Mouse (Mus musculus): ENCODE measurements around the gene Lrrc49. TPM values are rescaled to one million over a fixed set of nuclear protein-coding genes. Genes with fewer than 3 reads are reported as not detected.

Gene Lrrc49
- 21.1 and 21.9 TPM in 2 replicates for polyA plus RNA-seq (2014; fragmentation: Nextera tagmentation; extraction: Ambion mirVana)

GRCm38 (mm10) chr9:60687891-60688324, at the start of gene Lrrc49:
Lrrc49 (minus strand) TSS chr9:60688158.
- Histone ChIP-seq H3K9ac (peak within 1 kb of the TSS; percentile 10), H3K4me2 (peak within 1 kb of the TSS; percentile 72), H3K36me3 (ENCODE audit: insufficient read depth) (peaks cover 2% of the 10 kb centered on the region; the same call in 1 of the 2 replicates), H3K27me3 (ENCODE audit: insufficient read depth, low read length) (no peaks in the 10 kb centered on the region), H3K4me1 (ENCODE audit: insufficient read depth) (no peaks in the 10 kb centered on the region; the same call in 1 of the 2 replicates), H3K4me3 (ENCODE audit: low read depth, low read length) (peak within 1 kb of the TSS; percentile 58), H3K27ac (ENCODE audit: low read depth) (peak within 1 kb of the TSS; percentile 78), H3K9me3 (ENCODE audit: low read depth, low read length) (no peaks in the 10 kb centered on the region)
- ATAC-seq (ENCODE audit: insufficient read depth) (peak; percentile 96), DNase-seq (peak; percentile 97)
- under 1% methylated on average over 21 of the region's 21 CpGs for WGBS
- TF ChIP-seq CTCF (IDR thresholded peaks at IDR 0.05; ENCODE audit: low read depth), result no peak

- no peak for TF ChIP-seq CTCF (IDR thresholded peaks at IDR 0.05; ENCODE audit: low read depth)
- Histone ChIP-seq H3K4me1 (ENCODE audit: insufficient read depth) (no peaks in the 10 kb centered on the region), H3K36me3 (ENCODE audit: insufficient read depth) (no peaks in the 10 kb centered on the region), H3K4me2 (no peak overlapping the region), H3K9me3 (ENCODE audit: low read depth, low read length) (no peaks in the 10 kb centered on the region), H3K9ac (no peak overlapping the region), H3K4me3 (ENCODE audit: low read depth, low read length) (no peak overlapping the region), H3K27me3 (ENCODE audit: insufficient read depth, low read length) (no peaks in the 10 kb centered on the region), H3K27ac (ENCODE audit: low read depth) (no peak overlapping the region)
- 74% methylated on average over 2 of the region's 2 CpGs for WGBS
- DNase-seq, result no peak
- no peak for ATAC-seq (ENCODE audit: insufficient read depth)
These were observed 46.4 kb upstream of the Lrrc49 start for GRCm38 (mm10) chr9:60734321-60734720.

- Histone ChIP-seq H3K9ac (no peak overlapping the region), H3K4me3 (ENCODE audit: low read depth, low read length) (no peak overlapping the region), H3K36me3 (ENCODE audit: insufficient read depth) (no peaks in the 10 kb centered on the region), H3K9me3 (ENCODE audit: low read depth, low read length) (no peaks in the 10 kb centered on the region), H3K4me1 (ENCODE audit: insufficient read depth) (no peaks in the 10 kb centered on the region), H3K27me3 (ENCODE audit: insufficient read depth, low read length) (no peaks in the 10 kb centered on the region), H3K27ac (ENCODE audit: low read depth) (no peak overlapping the region), H3K4me2 (no peak overlapping the region)
- WGBS, result 86% methylated on average over 7 of the region's 7 CpGs
- DNase-seq, result no peak
- TF ChIP-seq CTCF (IDR thresholded peaks at IDR 0.05; ENCODE audit: low read depth), result no peak
- no peak for ATAC-seq (ENCODE audit: insufficient read depth)
These were observed 37.0 kb upstream of the Lrrc49 start for GRCm38 (mm10) chr9:60724968-60725367.

- H3K9me3 ChIP-seq (ENCODE audit: low read depth, low read length), result no peaks in the 10 kb centered on the region
- DNase-seq (no peak), ATAC-seq (ENCODE audit: insufficient read depth) (no peak)
- no peak overlapping the region for H3K9ac ChIP-seq
- H3K4me1 ChIP-seq (ENCODE audit: insufficient read depth), result no peaks in the 10 kb centered on the region
- H3K4me3 ChIP-seq (ENCODE audit: low read depth, low read length), result no peak overlapping the region
- H3K27me3 ChIP-seq (ENCODE audit: insufficient read depth, low read length), result no peaks in the 10 kb centered on the region
- no peaks in the 10 kb centered on the region for H3K36me3 ChIP-seq (ENCODE audit: insufficient read depth)
- H3K4me2 ChIP-seq, result no peak overlapping the region
- TF ChIP-seq CTCF (IDR thresholded peaks at IDR 0.05; ENCODE audit: low read depth), result no peak
- WGBS, result 85% methylated on average over 3 of the region's 3 CpGs
- no peak overlapping the region for H3K27ac ChIP-seq (ENCODE audit: low read depth)
These were observed 31.7 kb upstream of the Lrrc49 start for GRCm38 (mm10) chr9:60719687-60720086.

- H3K9ac ChIP-seq, result no peak overlapping the region
- 56% methylated on average over 3 of the region's 3 CpGs for WGBS
- ATAC-seq (ENCODE audit: insufficient read depth) (no peak), DNase-seq (peak; percentile 75)
- H3K4me2 ChIP-seq, result no peak overlapping the region
- H3K4me3 ChIP-seq (ENCODE audit: low read depth, low read length), result no peak overlapping the region
- no peak overlapping the region for H3K27ac ChIP-seq (ENCODE audit: low read depth)
- no peaks in the 10 kb centered on the region for H3K4me1 ChIP-seq (ENCODE audit: insufficient read depth)
- H3K36me3 ChIP-seq (ENCODE audit: insufficient read depth), result no peaks in the 10 kb centered on the region
- TF ChIP-seq CTCF (IDR thresholded peaks at IDR 0.05; ENCODE audit: low read depth), result peak; percentile 81
- no peaks in the 10 kb centered on the region; the same call in 1 of the 2 replicates for H3K27me3 ChIP-seq (ENCODE audit: insufficient read depth, low read length)
- no peaks in the 10 kb centered on the region for H3K9me3 ChIP-seq (ENCODE audit: low read depth, low read length)
These were observed 30.3 kb upstream of the Lrrc49 start for GRCm38 (mm10) chr9:60718284-60718683.

GRCm38 (mm10) chr9:60715828-60716227, 27.9 kb upstream of the Lrrc49 start:
- no peaks in the 10 kb centered on the region for H3K4me1 ChIP-seq (ENCODE audit: insufficient read depth)

GRCm38 (mm10) chr9:60715271-60715670, 27.3 kb upstream of the Lrrc49 start:
- no peak overlapping the region for H3K4me3 ChIP-seq (ENCODE audit: low read depth, low read length)
- no peaks in the 10 kb centered on the region for H3K9me3 ChIP-seq (ENCODE audit: low read depth, low read length)
- no peak for TF ChIP-seq CTCF (IDR thresholded peaks at IDR 0.05; ENCODE audit: low read depth)
- no peak overlapping the region for H3K4me2 ChIP-seq
- H3K9ac ChIP-seq, result no peak overlapping the region
- 85% methylated on average over 4 of the region's 4 CpGs for WGBS
- no peak overlapping the region for H3K27ac ChIP-seq (ENCODE audit: low read depth)
- DNase-seq, result no peak
- H3K36me3 ChIP-seq (ENCODE audit: insufficient read depth), result no peaks in the 10 kb centered on the region
- no peaks in the 10 kb centered on the region; the same call in 1 of the 2 replicates for H3K27me3 ChIP-seq (ENCODE audit: insufficient read depth, low read length)
- ATAC-seq (ENCODE audit: insufficient read depth), result no peak
- no peaks in the 10 kb centered on the region for H3K4me1 ChIP-seq (ENCODE audit: insufficient read depth)

More at GRCm38 (mm10) chr9:60715828-60716227, 27.9 kb upstream of the Lrrc49 start:
- Histone ChIP-seq H3K36me3 (ENCODE audit: insufficient read depth) (no peaks in the 10 kb centered on the region), H3K27ac (ENCODE audit: low read depth) (no peak overlapping the region), H3K9me3 (ENCODE audit: low read depth, low read length) (no peaks in the 10 kb centered on the region), H3K4me2 (no peak overlapping the region), H3K27me3 (ENCODE audit: insufficient read depth, low read length) (no peaks in the 10 kb centered on the region; the same call in 1 of the 2 replicates), H3K4me3 (ENCODE audit: low read depth, low read length) (no peak overlapping the region), H3K9ac (no peak overlapping the region)
- ATAC-seq (ENCODE audit: insufficient read depth) (no peak), DNase-seq (peak; percentile 36)
- peak; percentile 46 for TF ChIP-seq CTCF (IDR thresholded peaks at IDR 0.05; ENCODE audit: low read depth)
- 46% methylated on average over 5 of the region's 5 CpGs for WGBS

All from lung, embryonic 14.5 days (tissue).